Mouse (Mus musculus) induced T-regulatory cell, adult 2 months (primary cell): Measurements from ENCODE around the gene Mybphl.
A peak's percentile ranks its signal among the peaks of the same experiment; 100 is the strongest.

ENCODE experiments used
- DNase-seq: peaks from one replicate; pipeline ENCODE4 v3.0.0-alpha.2; 2012; ENCODE audit warnings: low read depth

The Mybphl gene

DNA sequence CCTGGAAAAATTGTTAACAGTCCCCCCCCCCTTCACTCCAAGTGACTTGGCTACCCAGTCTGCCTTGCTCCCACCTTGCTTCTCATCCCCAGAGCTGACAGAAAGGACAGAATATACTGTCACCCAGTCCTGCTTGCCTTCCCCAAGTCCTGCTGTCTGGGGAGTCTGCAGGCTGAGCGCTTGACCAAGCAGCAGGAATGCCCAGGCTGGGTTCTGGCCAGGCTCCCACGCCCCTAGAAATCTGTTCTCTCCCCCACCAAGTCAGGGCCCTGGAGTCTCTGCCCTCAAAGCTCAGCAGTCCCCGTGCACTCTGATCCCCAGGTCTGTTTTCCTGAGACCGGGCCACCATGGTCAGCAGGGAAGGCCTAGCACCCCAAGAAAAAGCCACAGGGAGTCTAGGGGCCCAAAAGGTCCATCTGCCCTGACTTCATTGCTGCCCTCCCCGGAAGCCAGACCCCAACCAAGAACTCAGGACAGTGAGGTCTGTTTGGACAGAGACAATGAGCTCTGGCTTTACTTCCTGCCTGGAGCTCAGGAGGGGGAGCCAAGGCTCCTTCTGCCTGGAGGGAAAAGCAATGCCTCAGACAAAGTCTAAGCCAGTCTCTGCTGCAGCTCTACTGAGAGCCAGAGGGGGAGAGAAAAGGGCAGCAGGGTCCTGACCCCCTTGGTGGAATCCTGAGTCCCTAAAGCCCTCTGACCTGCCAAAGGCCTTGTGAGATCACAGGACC is 46.5 kb downstream of the Mybphl start:
- DNase-seq, result no peak

DNA sequence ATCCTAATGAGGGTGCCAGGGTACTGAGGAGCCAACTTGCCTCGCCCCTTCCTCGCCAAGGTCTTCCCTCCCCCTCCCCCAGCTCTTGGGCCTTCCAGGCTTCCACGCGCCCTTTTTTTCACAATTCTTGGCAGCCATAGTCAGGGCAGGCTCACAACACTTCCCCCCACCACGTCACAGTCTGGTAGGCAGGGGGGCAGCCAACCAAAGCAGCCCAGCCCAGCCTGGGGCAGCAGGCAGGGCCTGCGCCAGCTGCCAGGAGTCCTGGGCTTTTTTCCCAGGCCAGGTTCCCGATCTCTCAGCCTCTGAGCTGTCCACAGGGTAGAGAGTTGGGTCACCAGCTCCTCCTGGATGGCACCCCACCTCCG is 47.0 kb downstream of the Mybphl start:
- DNase-seq, result no peak

DNA sequence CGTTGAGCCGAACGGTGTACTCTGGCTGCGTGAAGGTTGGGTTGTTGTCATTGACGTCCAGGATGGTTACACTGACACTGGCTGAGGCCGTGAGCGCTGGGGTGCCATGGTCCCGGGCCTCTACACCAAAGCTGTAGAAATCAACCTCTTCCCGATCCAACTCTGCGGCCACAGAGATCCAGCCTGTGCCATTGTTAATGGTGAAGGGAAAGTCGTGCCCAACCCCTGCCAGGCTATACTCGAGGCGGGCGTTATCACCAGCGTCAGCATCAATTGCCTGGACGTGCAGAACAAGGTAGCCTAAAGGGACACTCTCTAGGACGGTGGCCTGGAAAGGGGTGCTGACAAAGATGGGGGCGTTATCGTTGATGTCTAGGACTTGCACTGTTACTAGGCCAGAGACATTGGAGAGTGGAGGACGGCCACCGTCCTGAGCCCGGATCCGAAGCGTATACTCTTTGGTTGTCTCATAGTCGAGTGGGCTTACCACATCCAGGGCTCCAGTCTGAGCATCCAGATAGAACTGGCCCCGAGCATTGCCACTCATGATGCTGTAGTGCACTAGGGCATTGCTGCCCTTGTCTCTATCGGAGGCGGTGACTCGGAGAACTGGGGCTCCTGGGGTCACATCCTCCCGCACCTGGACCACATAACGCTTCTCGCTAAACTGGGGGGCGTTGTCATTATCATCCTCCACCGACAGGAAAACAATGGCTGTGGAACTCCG is 49.1 kb downstream of the Mybphl start:
- no peak for DNase-seq

DNA sequence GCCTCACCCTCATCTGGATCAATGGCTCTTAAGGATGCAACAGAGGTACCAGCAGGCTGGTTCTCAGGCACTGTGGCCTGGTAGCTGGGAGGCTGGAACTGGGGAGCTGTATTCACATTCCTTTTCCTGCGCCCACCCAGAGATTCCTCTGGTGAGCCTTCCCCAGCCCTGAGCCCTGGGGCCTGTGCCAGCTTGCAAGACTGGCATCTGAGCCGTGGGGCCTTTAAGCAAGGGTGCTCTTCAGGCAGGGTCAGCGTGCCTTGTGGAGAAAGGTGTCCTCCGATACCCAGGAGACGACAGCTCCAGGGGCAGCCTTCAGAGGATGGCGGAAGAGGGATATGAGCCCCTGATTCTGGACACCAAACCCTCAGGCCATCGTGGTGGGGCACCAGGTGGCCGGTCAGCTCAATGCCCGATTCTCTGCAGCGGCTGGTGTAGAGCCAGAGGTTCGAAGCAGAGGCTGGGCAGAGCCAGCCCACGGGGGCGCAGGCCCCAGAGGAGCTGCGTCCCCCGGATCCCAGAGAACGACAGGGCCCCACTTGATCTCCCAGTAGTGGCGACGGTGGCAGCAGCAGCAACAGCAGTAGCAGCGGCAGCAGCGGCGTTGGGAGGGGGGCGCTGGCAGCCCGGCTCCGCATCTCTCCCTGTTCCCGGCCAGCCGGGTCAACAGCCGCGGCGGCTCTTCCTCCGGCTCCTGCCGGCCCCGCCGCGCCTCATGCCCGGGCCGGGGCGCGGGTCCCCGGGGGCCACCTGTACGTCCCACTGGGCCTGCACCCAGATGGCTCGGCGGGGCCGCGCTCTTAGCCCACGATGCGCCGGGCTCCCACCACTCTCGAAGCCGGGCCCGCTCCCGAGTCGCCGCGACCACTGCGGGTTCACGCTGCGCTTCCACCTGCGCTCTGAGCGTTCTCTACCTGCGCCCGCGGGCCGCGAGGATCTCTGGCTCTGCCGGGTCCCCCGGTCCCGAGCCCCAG is 50.4 kb downstream of the Mybphl start, which contains the start of gene Celsr2:
Celsr2 (minus strand) TSS at position 696 of the 974 bp plus-strand sequence.
- DNase-seq, result no peak

DNA sequence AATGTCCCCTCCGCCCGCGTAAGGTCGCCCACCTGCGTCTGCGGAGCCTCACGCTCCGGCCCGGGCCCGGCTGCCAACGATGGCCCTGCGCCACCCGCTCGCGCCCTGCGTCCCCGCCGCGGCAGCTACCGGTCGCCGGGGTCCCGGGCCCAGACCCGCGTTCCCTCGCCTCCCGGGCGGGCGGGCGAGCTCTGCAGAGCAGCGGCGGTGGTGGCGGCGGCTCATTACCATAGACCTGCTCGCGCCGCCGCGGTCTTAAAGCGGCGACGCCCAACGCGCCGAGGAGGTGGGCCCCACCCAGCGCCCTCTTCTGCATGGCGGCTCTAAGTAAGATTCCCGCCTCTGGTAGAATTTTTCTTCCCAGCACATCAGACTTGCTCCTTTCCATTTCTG is 51.1 kb downstream of the Mybphl start:
- DNase-seq, result peak; percentile 80

DNA sequence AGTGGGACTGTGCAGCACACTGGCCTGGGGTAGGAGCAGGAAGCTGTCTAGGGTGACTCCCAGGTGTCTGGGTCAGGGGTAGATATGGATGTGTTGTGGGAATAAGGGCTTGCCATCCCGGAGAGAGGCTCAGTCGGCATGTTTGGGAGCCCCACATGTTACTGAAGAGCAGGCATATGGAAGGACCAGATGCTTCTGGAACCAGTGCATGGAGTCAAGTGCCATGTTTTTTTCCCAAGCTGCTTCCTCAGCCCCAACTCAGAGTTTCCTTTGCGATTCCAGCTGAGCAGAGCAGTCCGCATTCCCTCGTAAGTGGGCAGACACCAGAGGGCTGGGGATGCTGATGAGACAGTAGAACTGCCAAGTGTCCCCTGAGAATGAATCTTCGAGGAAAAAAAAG is 58.3 kb downstream of the Mybphl start:
- DNase-seq, result no peak

DNA sequence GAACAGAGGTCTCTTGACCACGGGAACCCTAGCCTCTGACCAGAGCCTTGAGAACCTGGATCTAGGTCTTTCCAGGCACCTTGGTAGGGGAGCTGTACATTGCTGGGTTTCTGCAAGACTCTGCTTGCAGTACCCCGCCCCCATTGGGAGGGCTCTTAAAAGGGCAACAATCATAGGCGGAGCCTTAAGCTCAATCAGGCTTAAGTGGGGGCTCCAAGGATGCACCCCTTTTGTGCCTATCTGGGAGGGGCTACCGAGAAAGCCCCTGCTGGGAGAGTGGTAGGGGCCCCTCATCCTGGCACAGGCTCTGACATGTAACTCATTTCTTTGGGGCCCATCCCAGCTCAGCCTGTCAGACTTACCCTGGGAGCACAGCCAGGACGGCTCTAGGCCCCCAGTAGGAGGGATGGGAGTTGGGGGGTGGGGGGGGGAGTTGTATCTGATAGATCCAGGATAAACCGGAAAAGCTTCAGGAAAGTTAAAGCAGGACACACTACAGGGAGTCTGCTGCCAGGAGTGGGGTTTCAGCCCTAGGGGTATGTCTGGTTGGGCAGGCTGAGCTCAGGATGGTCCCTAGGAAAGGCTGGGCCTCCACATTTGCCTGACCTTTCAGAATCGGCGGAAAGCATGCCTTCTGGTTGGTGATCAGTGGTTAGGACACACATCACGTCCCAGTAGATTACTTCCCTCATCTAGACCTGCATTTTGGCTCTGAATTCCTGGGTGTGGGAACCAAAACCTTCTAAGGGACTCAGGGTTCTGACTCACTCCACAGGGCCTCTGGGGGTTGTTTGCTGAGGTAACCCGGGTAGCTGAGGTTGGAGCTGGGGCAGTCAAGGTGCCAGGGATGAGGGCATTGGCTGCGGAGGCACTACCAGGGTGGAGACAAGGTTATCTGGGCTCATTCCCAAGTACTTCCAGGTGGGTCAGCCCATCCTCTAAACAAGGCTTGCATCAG is 59.4 kb downstream of the Mybphl start:
- DNase-seq, result peak; percentile 44

DNA sequence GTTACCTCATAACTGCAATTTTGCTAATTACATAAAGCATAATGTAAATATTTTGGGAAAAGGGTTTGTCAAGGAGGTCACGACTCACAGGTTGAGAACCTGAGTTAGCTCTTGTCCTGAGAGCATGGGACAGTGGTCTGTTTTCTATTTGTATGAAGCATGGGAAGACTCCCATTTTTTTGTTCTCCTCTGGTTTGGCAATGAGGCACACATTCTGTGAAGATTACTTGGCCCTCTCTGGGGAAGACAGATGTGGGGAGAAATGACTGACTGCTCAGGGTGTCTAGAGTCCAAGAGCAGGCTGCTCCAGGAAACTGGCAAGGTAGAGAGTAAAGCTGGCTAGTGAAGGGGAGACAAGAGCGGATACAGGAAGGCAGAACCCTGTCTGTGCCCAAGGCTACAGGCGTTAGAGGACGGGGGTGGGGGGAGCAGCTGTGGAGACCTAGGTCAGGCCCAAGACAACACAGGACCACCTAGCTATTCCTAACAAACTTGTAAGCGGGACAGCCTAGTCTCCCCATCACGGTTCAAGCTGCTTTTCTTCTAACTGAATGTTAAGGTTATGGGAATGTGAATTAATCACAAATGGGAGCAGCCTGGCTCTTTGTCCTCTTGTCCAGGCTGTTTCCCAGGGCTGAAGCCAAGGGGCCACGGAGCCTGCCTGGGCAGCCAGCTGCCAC is 60.4 kb downstream of the Mybphl start:
- no peak for DNase-seq

DNA sequence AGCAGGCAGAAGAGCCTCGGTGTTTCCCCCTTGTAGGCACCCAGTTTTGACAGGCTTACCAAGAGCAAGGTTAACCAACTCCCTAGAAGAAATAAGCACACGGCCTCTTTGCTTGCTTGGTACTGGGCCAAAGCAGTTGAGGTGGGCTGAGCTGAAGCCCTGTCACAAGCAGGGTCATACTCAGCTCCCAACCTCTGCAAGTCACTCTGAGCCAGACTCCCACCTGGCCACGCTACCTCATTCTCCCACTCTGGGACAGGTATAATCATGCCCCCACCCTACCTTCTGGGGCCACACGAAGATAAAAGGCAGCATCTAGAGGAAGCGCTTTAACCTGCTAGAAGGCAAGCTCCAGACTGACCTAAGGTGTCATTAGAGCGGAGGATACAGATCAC is 60.9 kb downstream of the Mybphl start:
- no peak for DNase-seq
